Mouse (Mus musculus) ovary, adult 18-20 months (tissue): ENCODE results near the gene Zbtb6.
A peak's percentile ranks its signal among the peaks of the same experiment; 100 is the strongest.

Experiments
- DNase-seq: peaks from one replicate; pipeline ENCODE4 v3.0.0; 2022; ENCODE audit warnings: low spot score, mixed read lengths

Zbtb6 gene

GRCm38 (mm10) chr2:37442611-37443591, at the start of gene Zbtb6, which contains the start of the genes Zbtb26 and Rabgap1:
TSS of gene Zbtb6 (minus strand) at chr2:37443171.
TSS of gene Zbtb26 (minus strand) at chr2:37443135.
TSS of gene Rabgap1 (plus strand) at chr2:37443279.
- DNase-seq, result peak; percentile 93

DNA sequence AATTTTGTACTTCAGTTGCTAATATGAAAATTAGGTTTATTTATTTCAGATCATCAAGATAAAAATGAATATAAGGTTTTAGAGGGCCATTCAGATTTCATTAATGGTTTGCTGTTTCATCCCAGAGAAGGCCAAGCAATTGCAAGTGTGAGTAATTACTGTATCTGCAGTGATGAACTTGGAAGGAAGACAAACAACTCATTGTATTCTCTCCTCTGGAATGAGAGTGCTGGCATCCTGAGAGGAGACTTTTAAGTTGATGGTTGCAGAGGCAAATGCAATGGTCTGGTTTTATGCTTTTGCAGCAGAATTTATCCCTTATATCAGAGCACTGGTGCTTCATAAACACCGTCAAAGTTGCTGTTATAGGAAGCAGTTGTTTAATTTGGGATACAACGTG, 46.0 kb upstream of the Zbtb6 start:
- no peak for DNase-seq

DNA sequence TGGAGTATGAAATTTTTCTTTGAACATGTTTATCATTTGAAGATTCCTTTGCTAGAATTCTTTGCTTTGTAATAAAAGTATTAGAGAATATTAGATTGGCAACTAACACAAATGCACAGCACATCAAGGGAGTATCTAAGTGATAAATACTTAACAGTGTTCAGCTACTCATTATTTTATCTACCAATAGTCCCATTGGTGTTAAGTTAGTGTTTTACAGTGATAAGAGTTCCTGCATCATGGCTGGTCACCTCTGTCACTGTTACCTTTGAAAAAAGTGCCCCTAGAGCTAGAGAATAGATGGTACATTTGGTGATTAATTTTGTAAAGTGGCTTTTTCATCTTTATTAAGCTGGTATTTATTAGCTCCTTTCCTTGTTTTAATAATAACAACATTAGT, 43.4 kb upstream of the Zbtb6 start:
- no peak for DNase-seq

- no peak for DNase-seq
Observed at GRCm38 (mm10) chr2:37485370-37485769, 42.4 kb upstream of the Zbtb6 start.

GRCm38 (mm10) chr2:37484165-37484564, 41.2 kb upstream of the Zbtb6 start:
- DNase-seq, result no peak

DNA sequence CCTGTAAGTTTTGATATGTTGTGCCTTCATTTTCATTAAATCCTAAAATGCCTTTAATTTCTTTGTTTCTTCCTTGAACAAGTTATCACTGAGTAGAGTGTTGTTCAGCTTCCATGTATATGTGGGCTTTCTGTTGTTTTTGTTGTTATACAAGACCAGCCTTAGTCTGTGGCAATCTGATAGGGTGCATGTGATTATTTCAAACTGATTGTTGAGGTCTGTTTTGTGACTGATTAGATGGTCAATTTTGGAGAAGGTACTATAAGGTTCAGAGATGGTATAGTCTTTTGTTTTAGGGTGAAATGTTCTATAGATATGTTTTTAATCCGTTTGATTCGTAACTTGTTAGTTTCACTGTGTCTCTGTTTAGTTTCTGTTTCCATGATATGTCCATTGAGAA, 37.1 kb upstream of the Zbtb6 start:
- no peak for DNase-seq

GRCm38 (mm10) chr2:37479559-37479958, 36.6 kb upstream of the Zbtb6 start:
- no peak for DNase-seq

- no peak for DNase-seq
Observed at GRCm38 (mm10) chr2:37466266-37466665, 23.3 kb upstream of the Zbtb6 start.

DNA sequence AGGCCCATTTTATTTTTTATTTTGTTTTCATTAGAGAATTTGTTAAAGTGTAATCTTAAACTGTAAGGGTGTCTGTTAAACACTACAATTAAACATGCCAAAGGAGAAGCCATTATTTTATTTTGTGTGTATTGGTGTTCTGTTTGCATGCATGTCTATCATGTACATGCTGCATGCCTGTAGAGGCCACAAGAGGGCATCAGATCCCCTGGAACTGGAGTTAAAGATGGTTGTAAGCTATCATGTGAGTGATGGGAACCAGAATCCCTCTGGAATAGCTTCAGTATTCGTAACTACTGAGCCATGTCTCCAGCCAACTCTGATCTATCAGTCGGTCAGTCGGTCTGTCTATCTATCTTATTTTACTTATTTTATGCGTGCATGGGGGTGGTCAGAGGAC, 17.7 kb upstream of the Zbtb6 start:
- DNase-seq, result no peak

DNA sequence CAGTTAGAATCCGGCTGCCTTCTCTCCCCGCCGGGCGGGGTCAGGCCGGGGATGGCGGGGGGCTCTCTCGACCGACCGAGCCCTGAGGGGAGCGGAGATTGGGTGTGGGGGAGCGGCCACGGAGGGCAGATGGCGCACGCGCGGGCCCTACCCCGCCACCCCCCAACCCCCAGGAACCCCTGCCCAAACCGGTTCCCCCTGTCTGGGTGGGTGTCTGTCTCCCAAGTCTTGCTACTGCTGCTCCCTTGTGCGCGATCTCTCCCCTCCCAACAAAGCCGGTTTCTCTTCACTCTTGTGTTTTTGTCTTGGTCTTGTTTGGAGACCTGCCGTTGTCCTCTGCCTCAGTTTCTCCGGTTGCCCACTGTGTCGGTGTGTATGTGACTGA, 9.4 kb upstream of the Zbtb6 start:
- no peak for DNase-seq

GRCm38 (mm10) chr2:37451667-37452375, 8.8 kb upstream of the Zbtb6 start:
- peak; percentile 92 for DNase-seq

DNA sequence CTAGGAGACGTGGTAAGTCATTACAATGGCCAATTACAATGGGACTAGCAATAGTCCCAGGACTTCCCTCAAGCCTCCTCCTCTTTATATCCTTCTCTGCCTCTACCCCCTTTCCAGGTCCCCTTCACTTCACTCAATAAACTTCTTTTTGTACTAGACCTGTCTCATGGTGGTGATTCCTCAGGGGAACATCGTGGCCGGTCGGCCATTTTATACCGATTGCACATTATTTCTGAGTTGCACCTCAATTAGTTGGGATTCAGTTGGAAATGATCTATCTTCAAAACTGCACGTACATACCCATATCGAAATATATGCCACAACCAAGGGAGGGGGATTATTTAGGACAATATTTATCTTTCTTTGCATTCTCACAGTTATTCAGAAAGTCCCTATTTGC, 11.4 kb downstream of the Zbtb6 start:
- DNase-seq, result no peak

DNA sequence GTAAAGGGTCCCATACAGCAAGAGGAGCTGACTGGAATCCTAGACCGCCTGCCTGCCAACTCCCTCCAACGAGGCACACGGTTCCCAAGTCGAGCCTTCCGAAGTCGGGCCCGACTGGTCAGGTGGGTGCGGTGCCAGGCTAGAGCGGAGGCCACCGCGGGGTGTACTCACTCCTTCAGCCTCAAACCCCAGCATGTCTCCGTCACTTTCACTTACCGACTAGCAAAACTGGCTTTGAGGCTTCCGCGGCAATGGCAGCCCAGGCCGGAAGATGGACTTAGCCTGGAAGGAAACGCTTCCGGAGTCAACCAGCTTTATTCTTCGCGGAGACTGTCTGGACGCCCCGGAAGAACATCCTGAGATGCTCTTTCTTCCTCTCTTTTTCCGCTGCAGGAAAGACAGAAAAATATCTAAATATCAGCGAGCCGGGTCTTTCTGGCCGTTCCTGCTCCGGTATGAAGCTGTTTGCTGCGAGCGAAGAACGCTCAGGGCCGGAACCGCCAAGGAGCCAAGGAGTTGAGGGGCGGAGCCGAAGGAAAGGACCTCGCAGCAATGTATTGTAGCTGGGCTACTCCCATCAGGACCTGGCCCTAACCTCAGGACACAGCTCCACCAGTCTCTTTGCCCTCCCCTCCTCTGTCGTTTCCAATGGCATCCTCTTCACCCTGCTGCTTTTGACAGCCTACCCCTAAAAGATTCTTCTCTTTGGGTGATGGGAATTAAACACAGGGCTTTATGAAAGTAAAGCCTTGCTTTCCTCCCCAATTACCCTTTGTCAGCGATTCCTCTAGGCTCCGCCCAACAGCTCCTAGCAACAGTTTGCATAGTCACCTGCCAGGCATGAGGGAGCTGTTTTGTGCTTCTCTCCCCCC, 12.1 kb downstream of the Zbtb6 start:
- peak; percentile 76 for DNase-seq

- no peak for DNase-seq
Observed at GRCm38 (mm10) chr2:37423671-37424070, 19.3 kb downstream of the Zbtb6 start.

DNA sequence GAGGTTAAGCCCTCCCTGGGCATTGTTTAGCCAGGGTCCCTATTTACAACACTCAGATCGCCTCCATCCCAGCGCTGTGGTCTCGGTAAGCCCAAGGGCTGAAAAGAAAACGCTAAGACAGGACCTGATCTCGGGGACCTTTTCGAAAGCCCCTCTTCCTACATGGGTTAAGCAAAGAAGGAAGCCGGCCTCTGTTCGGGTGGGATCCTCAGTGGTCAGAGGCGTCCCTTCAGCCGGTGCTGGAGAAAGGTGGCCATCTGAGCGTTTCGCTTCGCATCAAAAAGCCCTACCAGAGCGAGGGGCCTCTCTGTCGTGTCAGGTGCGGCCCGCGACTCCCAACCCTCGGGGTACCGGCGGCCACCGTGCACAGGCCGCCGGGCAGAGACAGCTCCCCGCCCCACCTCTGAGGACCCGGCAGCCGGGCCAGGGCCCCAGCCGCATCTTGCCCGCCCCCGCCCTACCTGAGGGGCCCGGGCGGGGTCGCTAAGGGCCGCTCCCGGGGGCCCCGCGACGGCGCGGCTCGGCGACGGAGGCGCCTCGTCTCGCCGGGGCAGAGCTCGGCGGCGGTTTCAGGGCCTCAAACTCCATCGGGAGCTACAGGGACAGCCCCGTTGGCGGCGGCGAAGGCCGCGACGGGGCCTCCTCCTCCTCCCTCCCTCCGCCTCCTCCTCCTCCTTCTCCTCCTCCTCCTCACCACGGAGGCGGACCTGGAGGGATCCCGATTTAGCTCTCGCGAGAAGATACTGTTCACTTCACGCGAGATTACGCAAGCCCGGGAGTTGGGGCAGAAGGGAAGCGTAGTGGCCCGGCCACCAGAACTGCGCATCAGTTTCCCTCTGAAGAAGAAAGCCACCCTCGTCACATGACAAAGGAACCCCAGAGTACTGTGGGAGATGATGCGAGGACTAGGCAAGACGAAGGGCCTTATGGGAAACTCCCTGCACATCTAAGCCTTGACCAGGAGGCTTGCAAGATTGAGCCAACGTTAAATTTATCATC, 20.4 kb downstream of the Zbtb6 start, which contains the start of gene Rc3h2:
Gene Rc3h2, minus strand, starts transcription at position 598 of the 999 bp plus-strand sequence.
- peak; percentile 95 for DNase-seq

- no peak for DNase-seq
Observed at GRCm38 (mm10) chr2:37421903-37422302, 21.1 kb downstream of the Zbtb6 start.

DNA sequence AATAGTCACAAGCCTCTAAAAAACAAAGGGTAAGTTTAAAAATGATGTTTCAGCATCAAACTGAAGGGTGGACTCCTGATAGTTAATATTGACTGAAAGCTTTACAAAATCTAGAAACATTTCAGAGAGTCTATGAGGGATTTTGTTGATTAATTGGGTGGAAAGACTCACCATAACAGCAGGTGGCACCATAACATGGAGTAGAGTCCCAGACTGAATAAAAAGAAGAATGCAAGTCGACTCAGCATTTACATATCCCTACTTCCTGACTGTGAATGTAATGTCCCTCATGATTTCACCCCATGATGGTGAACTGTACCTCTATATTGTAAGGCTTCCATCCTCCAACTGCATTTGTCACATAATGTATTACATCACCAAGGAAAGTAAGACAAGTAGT, 47.4 kb downstream of the Zbtb6 start:
- DNase-seq, result no peak

DNA sequence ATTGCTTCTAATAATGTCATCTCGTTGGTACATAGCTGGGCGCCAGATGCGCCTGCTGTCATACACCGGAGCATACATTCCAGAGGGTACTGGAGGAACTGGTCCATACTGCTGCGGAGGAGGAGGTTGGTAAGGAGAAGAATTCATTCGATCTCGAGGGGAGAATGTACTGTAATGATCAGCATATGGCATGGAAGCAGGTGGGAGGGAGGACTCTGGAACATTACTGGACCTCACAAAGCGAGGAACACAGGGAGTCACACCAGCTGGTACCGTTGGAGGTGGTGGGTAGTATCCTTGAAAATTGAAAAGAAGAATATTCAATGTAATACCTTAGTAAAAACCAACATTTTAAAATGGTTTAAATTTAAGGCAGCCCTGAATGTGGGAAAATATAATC, 60.0 kb downstream of the Zbtb6 start:
- no peak for DNase-seq

DNA sequence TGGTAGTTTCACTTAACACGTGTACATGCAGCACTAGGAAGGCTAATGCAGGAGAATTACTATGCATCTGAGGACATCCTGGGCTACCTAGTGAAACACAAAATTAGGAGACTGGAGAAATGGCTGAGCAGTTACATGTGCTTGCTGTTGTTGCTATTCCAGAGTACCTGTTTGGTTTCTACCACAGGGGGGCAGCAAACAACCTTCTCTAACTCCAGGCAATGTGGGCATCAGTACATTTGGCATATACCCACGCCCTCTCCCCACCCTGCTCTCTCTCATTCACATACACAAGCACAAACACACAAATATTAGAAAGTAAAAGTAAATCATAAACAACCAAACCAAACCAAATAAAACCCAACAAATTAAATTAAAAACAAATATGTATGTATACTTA, 62.8 kb downstream of the Zbtb6 start:
- no peak for DNase-seq

DNA sequence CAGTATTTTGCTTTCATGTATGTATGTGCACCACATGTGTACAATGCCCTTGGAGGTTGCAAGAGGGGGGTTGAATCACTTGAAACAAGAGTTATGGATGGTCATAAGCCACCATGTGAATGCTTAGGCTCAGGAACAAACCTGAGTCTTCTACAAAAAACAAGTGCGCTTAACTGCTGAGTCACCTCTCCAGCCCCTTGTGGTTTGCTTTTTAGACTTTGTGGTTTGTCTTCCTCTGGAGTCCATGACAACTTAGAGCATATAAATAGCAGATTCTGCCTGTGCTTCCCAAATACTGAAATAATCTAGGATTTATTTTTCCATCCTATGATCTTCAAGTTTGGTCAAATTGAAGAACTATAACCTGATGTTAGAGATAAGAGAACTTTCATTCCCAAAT, 67.0 kb downstream of the Zbtb6 start:
- no peak for DNase-seq
